In the genomic region with DNA sequence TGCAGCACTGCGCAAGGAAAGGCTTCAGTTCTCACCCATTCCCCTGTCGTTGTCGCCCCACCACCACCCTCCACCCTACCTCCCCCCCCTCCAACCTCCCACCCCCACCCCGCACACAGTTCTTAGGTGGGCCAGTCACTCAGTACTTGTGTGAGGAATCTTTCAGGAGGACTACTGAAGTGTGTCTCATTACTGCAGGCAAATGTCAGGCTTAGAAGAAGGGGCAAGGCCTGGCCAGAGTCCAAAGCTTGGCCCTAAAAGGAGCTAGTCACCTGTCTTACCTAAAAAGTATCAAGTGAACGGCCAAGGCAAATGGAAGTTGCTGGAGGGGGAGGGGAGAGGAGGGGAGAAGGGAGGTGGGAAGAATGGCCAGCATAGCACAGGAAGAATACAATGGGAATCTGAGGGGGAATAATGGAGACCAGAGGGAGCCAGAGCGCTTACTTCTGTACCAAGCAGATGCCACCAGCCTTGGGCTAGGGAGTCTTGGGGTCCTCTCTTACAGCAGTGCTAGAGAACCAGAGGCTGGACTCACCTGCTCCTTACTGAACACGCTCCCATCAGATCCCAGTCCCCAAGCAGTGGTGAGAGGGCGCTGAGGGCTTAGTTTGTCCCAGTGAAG, we compare ENCODE assay signal across 15 mouse cellular contexts.
DNase-seq lines count a peak whose midpoint lies in the region; ATAC-seq lines count a peak whose summit lies in the region.
"Had no signal": no experiment of that assay in that cellular context is flagged by ENCODE, and none has a peak within 500 bp of the region (broad histone marks: within the 10 kb centered on the region; RNA-seq: fewer than 3 reads in every experiment).

No protein-coding gene starts in this region.

- peaks cover 23% of the 10 kb centered on the region for H3K4me1 ChIP-seq in embryonic facial prominence, embryonic 13.5 days
- peaks cover 5% of the 10 kb centered on the region for H3K4me1 ChIP-seq in embryonic facial prominence, embryonic 10.5 days
- H3K4me1 ChIP-seq: embryonic facial prominence, embryonic 12.5 days; hindbrain, embryonic 13.5 days had no signal

- no peaks in the 10 kb centered on the region for H3K27me3 ChIP-seq in embryonic facial prominence, embryonic 13.5 days
- no peaks in the 10 kb centered on the region for H3K27me3 ChIP-seq in embryonic facial prominence, embryonic 10.5 days (replicated peaks; ENCODE audit: low read depth, poor library complexity, severe bottlenecking)
- H3K27me3 ChIP-seq: embryonic facial prominence, embryonic 12.5 days; hindbrain, embryonic 13.5 days had no signal

- H3K36me3 ChIP-seq in embryonic facial prominence, embryonic 13.5 days: no peaks in the 10 kb centered on the region
- H3K36me3 ChIP-seq in embryonic facial prominence, embryonic 10.5 days (replicated peaks): no peaks in the 10 kb centered on the region
- H3K36me3 ChIP-seq: embryonic facial prominence, embryonic 12.5 days; hindbrain, embryonic 13.5 days had no signal

- no peaks in the 10 kb centered on the region for H3K9me3 ChIP-seq in embryonic facial prominence, embryonic 13.5 days
- no peaks in the 10 kb centered on the region for H3K9me3 ChIP-seq in embryonic facial prominence, embryonic 10.5 days
- H3K9me3 ChIP-seq: embryonic facial prominence, embryonic 12.5 days had no signal

- ATAC-seq in embryonic facial prominence, embryonic 13.5 days (ENCODE audit: insufficient number of reproducible peaks, insufficient read depth, low FRiP score, low TSS enrichment, low read depth): no peak

- no peak for DNase-seq in embryonic facial prominence, embryonic 10.5 days (ENCODE audit: low spot score)
- DNase-seq in lung, adult 18-20 months: peak; percentile 29 to 52
- DNase-seq in lung, postnatal 25 days (ENCODE audit: low spot score): no peak
- DNase-seq in kidney, postnatal 10 days: peak; percentile 71
- DNase-seq in lung, postnatal 36 days: peak; percentile 47
- DNase-seq in cerebellum, postnatal 4 days (ENCODE audit: low spot score in 2 of 2): no peak
- no peak for DNase-seq in adrenal gland, postnatal 36 days
- DNase-seq: cerebellum, adult 9-10 months; retina, postnatal 1 day; spleen, adult 18-20 months had no signal

- no peak overlapping the region for H3K4me3 ChIP-seq in embryonic facial prominence, embryonic 13.5 days
- no peak overlapping the region for H3K4me3 ChIP-seq in embryonic facial prominence, embryonic 10.5 days
- H3K4me3 ChIP-seq: embryonic facial prominence, embryonic 12.5 days; hindbrain, embryonic 13.5 days; left cerebral cortex, adult 2 months had no signal

- peak overlapping the region; percentile 78 for H3K27ac ChIP-seq in embryonic facial prominence, embryonic 13.5 days
- H3K27ac ChIP-seq in embryonic facial prominence, embryonic 10.5 days (replicated peaks): no peak overlapping the region
- H3K27ac ChIP-seq: embryonic facial prominence, embryonic 12.5 days; hindbrain, embryonic 13.5 days; left cerebral cortex, adult 2 months had no signal

- H3K9ac ChIP-seq in embryonic facial prominence, embryonic 13.5 days: no peak overlapping the region
- H3K9ac ChIP-seq: embryonic facial prominence, embryonic 12.5 days; hindbrain, embryonic 13.5 days had no signal

- 75% methylated on average over 8 of the region's 8 CpGs for WGBS in embryonic facial prominence, embryonic 13.5 days
- 78% methylated on average over 8 of the region's 8 CpGs for WGBS in embryonic facial prominence, embryonic 10.5 days

- no peak overlapping the region for H3K4me2 ChIP-seq in embryonic facial prominence, embryonic 13.5 days
- H3K4me2 ChIP-seq: embryonic facial prominence, embryonic 12.5 days; hindbrain, embryonic 13.5 days; liver, embryonic 11.5 days had no signal

Comparison
In these comparisons a context has a peak if more than half of its experiments do, and no peak if none do; other contexts are left out.
1. DNase-seq: peak in lung, adult 18-20 months (2 of 2), kidney, postnatal 10 days (single experiment) and lung, postnatal 36 days (single experiment); none in embryonic facial prominence, embryonic 10.5 days (single experiment), lung, postnatal 25 days (single experiment), cerebellum, postnatal 4 days (0 of 2) and adrenal gland, postnatal 36 days (0 of 2).